In the genomic region with DNA sequence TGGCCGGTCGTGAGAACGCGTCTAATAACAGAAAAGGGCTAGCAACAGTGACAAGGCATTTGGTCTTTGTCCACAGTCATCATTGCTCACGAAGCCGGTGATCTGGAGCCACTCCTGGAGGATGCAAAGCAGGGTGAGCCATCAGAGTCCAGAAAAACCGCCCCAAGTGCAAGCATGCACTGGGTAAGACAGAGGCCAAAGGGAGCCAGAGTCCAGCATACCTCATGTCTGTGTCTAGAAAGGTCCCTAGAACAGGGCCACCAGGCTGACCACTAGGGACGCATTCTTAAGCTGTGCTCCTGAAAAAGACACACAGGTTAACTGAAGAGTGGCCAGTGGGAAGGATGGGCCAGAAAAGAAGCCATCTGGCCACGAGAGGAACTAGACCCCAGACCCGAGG, we compare ENCODE assay signal across 33 mouse cellular contexts.
"Had no signal": no experiment of that assay in that cellular context is flagged by ENCODE, and none has a peak within 500 bp of the region (broad histone marks: within the 10 kb centered on the region; RNA-seq: fewer than 3 reads in every experiment).

No protein-coding gene starts in this region.

- H3K27me3 ChIP-seq: limb, embryonic 12.5 days; limb, embryonic 13.5 days; limb, embryonic 15.5 days; liver, embryonic 12.5 days; liver, embryonic 13.5 days; liver, embryonic 15.5 days; lung, embryonic 15.5 days; megakaryocyte, embryonic 14.5 days; midbrain, embryonic 12.5 days; midbrain, embryonic 13.5 days; midbrain, embryonic 15.5 days; neural tube, embryonic 12.5 days; neural tube, embryonic 13.5 days had no signal

- ATAC-seq: liver, embryonic 12.5 days; liver, postnatal 0 days; lung, postnatal 0 days; midbrain, embryonic 13.5 days; midbrain, embryonic 15.5 days; midbrain, embryonic 16.5 days had no signal

- H3K36me3 ChIP-seq: limb, embryonic 10.5 days; limb, embryonic 12.5 days; limb, embryonic 13.5 days; limb, embryonic 15.5 days; liver, embryonic 12.5 days; liver, embryonic 13.5 days; liver, embryonic 15.5 days; lung, embryonic 15.5 days; midbrain, embryonic 10.5 days; midbrain, embryonic 12.5 days; midbrain, embryonic 13.5 days; midbrain, embryonic 15.5 days; neural tube, embryonic 12.5 days; neural tube, embryonic 13.5 days had no signal

- H3K9ac ChIP-seq: limb, embryonic 12.5 days; limb, embryonic 13.5 days; limb, embryonic 15.5 days; liver, embryonic 12.5 days; liver, embryonic 13.5 days; liver, embryonic 14.5 days; liver, embryonic 15.5 days; liver, postnatal 0 days; lung, embryonic 14.5 days; lung, embryonic 15.5 days; midbrain, embryonic 12.5 days; midbrain, embryonic 13.5 days; midbrain, embryonic 15.5 days; neural tube, embryonic 12.5 days; neural tube, embryonic 13.5 days had no signal

- H3K4me2 ChIP-seq: limb, embryonic 12.5 days; limb, embryonic 13.5 days; limb, embryonic 15.5 days; liver, embryonic 11.5 days; liver, embryonic 12.5 days; liver, embryonic 13.5 days; liver, embryonic 15.5 days; lung, embryonic 14.5 days; lung, embryonic 15.5 days; midbrain, embryonic 11.5 days; midbrain, embryonic 12.5 days; midbrain, embryonic 13.5 days; midbrain, embryonic 15.5 days; neural tube, embryonic 12.5 days; neural tube, embryonic 13.5 days had no signal

- H3K9me3 ChIP-seq: limb, embryonic 10.5 days; limb, embryonic 15.5 days; liver, embryonic 12.5 days; liver, embryonic 13.5 days; liver, embryonic 15.5 days; lung, embryonic 15.5 days; midbrain, embryonic 12.5 days; midbrain, embryonic 13.5 days; midbrain, embryonic 15.5 days; neural tube, embryonic 12.5 days; neural tube, embryonic 13.5 days had no signal

- H3K4me3 ChIP-seq: limb, embryonic 10.5 days; limb, embryonic 12.5 days; limb, embryonic 13.5 days; limb, embryonic 15.5 days; liver, embryonic 12.5 days; liver, embryonic 13.5 days; liver, embryonic 15.5 days; lung, embryonic 15.5 days; megakaryocyte, embryonic 14.5 days; midbrain, embryonic 10.5 days; midbrain, embryonic 12.5 days; midbrain, embryonic 13.5 days; midbrain, embryonic 15.5 days; myocyte; neural tube, embryonic 12.5 days; neural tube, embryonic 13.5 days had no signal

- H3K27ac ChIP-seq: limb, embryonic 10.5 days; limb, embryonic 12.5 days; limb, embryonic 13.5 days; limb, embryonic 15.5 days; liver, embryonic 12.5 days; liver, embryonic 13.5 days; liver, embryonic 14.5 days; liver, embryonic 15.5 days; lung, embryonic 15.5 days; macrophage; midbrain, embryonic 10.5 days; midbrain, embryonic 12.5 days; midbrain, embryonic 13.5 days; midbrain, embryonic 15.5 days; neural tube, embryonic 12.5 days; neural tube, embryonic 13.5 days had no signal

- H3K4me1 ChIP-seq: limb, embryonic 10.5 days; limb, embryonic 15.5 days; liver, embryonic 12.5 days; liver, embryonic 13.5 days; liver, embryonic 15.5 days; lung, embryonic 15.5 days; megakaryocyte, embryonic 14.5 days; midbrain, embryonic 10.5 days; midbrain, embryonic 12.5 days; midbrain, embryonic 13.5 days; midbrain, embryonic 15.5 days; neural tube, embryonic 12.5 days; neural tube, embryonic 13.5 days had no signal

- DNase-seq: left cerebral cortex, postnatal 4 days; liver; liver, embryonic 13.5 days; liver, postnatal 0 days; lung, adult 18-20 months; lung, adult 2 months; lung, embryonic 14.5 days; lung, postnatal 10 days; lung, postnatal 14 days; lung, postnatal 36 days; lung, postnatal 4 days; midbrain, embryonic 14.5 days had no signal
